Mouse (Mus musculus) kidney, postnatal 4 days (tissue): ENCODE results near the gene Cerkl.
A peak's percentile ranks its signal among the peaks of the same experiment; 100 is the strongest.

Experiments used
- DNase-seq, 2 experiments: peaks; one replicate each; pipeline ENCODE4 v3.0.0; 2021; ENCODE audit warnings: mixed read lengths in 2 of 2

Cerkl gene

GRCm38 (mm10) chr2:79456575-79457349, at the start of gene Cerkl, which contains the start of gene Neurod1:
Gene Cerkl (minus strand): TSS chr2:79456785.
Gene Neurod1 (minus strand): TSS chr2:79456751.
- peak; percentile 40 to 41 for DNase-seq

GRCm38 (mm10) chr2:79498990-79499755, 42.6 kb upstream of the Cerkl start:
- peak; percentile 87 to 89 for DNase-seq

DNA sequence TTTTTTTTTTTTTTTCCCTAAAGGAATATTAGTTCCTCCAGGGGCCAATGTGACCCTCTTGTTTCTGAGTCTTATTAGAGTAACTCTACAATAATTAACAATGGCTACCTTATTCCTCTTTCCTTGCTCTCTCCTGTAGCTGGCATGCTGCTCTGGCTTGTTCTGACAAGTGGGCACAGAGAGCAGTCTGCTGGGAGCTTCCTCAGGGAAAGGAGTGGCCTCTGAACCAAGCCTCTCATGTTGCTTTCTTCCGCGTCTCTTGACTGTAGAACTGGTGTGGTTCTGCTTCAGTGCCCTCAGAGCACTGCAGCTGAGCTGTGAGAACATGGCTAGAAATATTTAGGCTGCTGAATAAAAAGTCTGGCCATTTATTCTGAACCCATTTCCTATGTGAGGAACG, 28.5 kb upstream of the Cerkl start:
- DNase-seq: no peak

- DNase-seq: no peak
Measured at GRCm38 (mm10) chr2:79482511-79482910, 25.9 kb upstream of the Cerkl start.

DNA sequence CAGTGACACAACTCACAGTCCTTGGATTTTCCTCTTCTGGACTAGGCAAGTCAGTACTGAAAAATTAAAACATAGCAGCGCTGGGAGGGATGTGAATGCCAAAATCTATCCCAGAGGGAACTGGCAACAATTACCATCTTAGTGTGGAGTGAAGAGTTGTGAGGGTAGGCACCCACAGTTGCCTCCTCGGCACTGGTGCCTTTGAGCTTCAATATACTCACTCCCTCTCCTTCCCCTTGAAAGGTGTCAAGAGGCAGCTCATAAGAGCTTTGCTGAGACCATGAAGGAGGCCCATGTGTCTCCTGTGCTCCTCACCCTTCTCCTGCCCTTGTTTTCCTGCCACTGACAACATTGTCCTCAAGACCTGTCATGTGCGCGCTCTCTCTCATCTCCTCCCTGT, 5.8 kb upstream of the Cerkl start:
- no peak for DNase-seq

GRCm38 (mm10) chr2:79461861-79462260, 5.3 kb upstream of the Cerkl start:
- DNase-seq: no peak

GRCm38 (mm10) chr2:79460586-79460985, 4.0 kb upstream of the Cerkl start:
- DNase-seq: peak; percentile 73 to 75

GRCm38 (mm10) chr2:79460107-79460506, 3.5 kb upstream of the Cerkl start:
- no peak for DNase-seq

GRCm38 (mm10) chr2:79459061-79460045, 2.8 kb upstream of the Cerkl start:
- peak; percentile 17 to 41 for DNase-seq

- no peak for DNase-seq
Measured at GRCm38 (mm10) chr2:79457932-79458331, 1.3 kb upstream of the Cerkl start.

GRCm38 (mm10) chr2:79457434-79457833, 849 bp upstream of the Cerkl start:
- DNase-seq: no peak

DNA sequence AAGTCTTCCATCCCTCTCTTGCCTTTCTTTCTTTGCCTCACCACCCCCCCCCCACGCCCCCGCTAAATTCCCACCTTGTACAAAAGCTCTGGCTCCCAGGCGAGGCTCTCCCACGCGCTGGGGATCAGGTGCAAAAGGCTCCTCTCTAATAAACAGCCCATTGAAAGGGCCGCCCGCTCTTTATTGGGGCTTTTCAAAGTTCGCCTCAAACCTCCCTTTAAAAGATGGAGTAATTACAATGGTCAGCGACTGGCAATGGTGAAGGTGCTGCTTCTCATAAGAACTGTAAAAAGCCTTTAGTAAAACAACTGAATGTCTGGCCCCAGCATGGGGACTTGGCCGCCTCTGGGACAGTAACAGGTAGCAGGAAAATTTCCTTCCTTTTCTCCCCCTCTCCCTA, 939 bp downstream of the Cerkl start:
- DNase-seq: no peak

DNA sequence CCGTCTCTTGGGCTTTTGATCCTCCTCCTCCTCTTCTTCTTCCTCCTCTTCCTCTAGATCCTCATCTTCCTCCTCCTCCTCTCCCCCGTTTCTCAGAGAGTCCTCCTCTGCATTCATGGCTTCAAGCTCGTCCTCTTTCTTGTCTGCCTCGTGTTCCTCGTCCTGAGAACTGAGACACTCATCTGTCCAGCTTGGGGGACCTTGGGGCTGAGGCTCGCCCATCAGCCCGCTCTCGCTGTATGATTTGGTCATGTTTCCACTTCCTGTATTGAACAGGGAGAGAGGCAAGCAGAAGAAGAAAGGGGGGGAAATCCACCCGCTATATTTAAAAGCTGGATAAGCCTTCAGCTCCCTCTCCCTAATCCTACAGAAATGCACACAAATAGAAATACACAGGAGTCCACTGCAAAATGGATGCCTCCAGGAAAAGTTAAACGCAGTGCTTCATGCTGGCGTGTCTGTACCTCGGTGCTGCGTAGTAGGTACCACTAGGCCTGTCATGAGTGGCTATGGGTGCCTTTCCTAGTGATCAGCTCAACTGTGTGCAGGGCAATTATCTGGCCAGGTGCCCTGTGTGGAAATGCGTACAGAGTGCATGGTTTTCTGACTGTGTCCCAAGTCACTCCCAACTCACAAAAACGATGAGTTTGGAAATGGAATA, 1.7 kb downstream of the Cerkl start:
- DNase-seq: no peak

DNA sequence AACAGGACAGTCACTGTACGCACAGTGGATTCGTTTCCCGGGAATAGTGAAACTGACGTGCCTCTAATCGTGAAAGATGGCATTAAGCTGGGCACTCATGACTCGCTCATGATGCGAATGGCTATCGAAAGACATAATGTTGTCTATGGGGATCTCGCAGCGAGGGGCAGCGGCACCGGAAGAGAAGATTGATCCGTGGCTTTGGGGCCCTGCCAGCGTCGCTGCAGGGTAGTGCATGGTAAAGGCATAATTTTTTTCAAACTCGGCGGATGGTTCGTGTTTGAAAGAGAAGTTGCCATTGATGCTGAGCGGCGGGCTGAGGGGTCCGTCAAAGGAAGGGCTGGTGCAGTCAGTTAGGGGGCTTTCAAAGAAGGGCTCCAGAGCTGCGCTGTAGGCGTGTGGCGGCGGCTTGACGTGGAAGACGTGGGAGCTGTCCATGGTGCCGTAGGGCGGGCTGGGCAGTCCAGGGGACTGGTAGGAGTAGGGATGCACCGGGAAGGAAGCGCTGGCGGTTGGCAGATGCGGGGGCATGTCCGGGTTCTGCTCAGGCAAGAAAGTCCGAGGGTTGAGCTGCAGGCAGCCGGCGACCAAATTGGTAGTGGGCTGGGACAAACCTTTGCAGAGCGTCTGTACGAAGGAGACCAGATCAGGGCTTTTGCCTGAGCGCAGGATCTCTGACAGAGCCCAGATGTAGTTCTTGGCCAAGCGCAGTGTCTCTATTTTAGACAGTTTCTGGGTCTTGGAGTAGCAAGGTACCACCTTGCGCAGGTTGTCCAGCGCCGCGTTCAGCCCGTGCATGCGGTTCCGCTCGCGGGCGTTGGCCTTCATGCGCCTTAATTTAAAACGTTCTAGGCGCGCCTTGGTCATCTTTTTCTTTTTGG, 2.4 kb downstream of the Cerkl start:
- DNase-seq: peak; percentile 95 to 96

DNA sequence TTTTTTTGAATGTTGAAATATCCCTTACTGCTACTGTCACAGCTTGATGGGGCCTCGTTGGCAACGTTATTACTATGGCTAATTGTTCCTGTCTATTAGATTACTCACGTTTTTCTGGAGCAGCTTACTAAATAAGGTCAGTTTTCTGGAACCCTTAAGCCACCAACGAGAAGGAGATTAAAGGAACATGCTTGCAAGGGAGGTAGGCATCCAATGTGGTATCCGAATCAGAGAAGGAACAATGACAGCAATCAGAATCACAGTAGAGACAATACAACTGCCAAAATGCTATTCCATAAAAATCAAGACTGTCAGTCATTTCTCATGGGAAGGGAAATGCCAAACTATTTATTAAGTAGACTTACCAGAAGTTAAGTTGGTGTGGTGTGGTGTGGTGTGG, 5.1 kb downstream of the Cerkl start:
- DNase-seq: no peak

- DNase-seq: no peak
Measured at GRCm38 (mm10) chr2:79450684-79451394, 5.7 kb downstream of the Cerkl start.

GRCm38 (mm10) chr2:79449371-79449770, 7.2 kb downstream of the Cerkl start:
- no peak for DNase-seq

DNA sequence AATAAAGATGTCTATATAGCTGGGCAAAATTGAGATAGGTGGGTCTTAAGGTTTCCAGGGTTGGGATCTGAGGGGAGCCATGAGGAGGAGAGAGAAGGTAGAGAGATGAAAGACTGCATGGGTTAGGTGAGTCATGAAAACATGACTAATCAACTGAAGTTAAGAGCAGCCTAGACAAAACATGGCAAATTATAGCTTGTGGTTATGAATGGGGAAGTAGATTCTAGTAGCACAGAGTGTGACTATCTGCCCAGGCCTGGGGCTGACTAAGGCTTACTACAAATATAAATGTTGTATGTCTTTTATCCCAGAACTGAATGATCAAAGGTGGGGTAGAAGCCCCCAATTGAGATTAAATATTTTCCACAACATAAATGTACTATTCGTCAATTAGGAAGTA, 9.4 kb downstream of the Cerkl start:
- no peak for DNase-seq

GRCm38 (mm10) chr2:79443861-79444620, 12.5 kb downstream of the Cerkl start:
- no peak for DNase-seq

DNA sequence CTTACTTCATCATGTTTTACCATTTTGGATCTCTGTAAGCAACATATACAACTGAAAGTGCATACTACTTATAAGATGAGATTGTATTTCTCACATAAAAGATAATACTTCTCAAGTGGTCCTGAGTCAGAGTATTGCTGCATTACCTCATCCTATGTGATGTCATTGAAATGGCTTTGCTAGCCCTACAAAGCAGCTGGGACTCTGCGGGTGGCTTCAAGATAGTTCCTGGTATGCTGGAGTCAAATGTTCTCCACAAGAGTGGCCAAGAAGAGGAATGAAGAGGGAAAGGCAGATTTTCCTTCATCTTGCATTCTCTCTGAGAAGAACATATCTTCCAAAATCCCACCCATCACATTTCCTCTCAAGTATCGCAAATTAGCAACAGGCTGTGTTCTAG, 13.2 kb downstream of the Cerkl start:
- no peak for DNase-seq
